Mouse (Mus musculus) liver, embryonic 13.5 days (tissue): ENCODE data around the gene Gnb1l. TPM values are rescaled to one million over a fixed set of nuclear protein-coding genes. Genes with fewer than 3 reads are reported as not detected.
A peak's percentile ranks its signal among the peaks of the same experiment; 100 is the strongest.

Experiments used
- ATAC-seq: fragments of 200-750 bp; cut with Nextera tagmentation; 2 replicates; pipeline ENCODE4 v1.8.0; 2017; ENCODE audit warnings: low read depth, mild to moderate bottlenecking, moderate number of reproducible peaks, moderate library complexity
- DNase-seq: peaks from one replicate; pipeline ENCODE4 v3.0.0; 2022
- H3K27ac ChIP-seq: fragments of 300-500 bp; sonication (generic); 2 replicates; pipeline ENCODE4 v1.5.1; 2015; ENCODE audit warnings: moderate library complexity, mild to moderate bottlenecking, inconsistent platforms
- H3K27me3 ChIP-seq: fragments of 300-500 bp; sonication (generic); 2 replicates; pipeline ENCODE4 v1.6.1; 2015; ENCODE audit warnings: mild to moderate bottlenecking, inconsistent platforms
- H3K36me3 ChIP-seq: fragments of 300-500 bp; sonication (generic); 2 replicates; pipeline ENCODE4 v1.6.1; 2015; ENCODE audit warnings: mild to moderate bottlenecking, inconsistent platforms
- H3K4me1 ChIP-seq: fragments of 300-500 bp; sonication (generic); replicated peaks from 2 replicates; pipeline ENCODE4 v1.6.1; 2015; ENCODE audit warnings: inconsistent platforms
- H3K4me2 ChIP-seq: fragments of 300-500 bp; sonication (generic); 2 replicates; pipeline ENCODE4 v1.6.1; 2015; ENCODE audit warnings: inconsistent platforms, mild to moderate bottlenecking, moderate library complexity
- H3K4me3 ChIP-seq: fragments of 300-500 bp; sonication (generic); replicated peaks from 2 replicates; pipeline ENCODE4 v1.5.1; 2015; ENCODE audit warnings: mild to moderate bottlenecking, inconsistent platforms
- H3K9ac ChIP-seq: fragments of 300-500 bp; sonication (generic); 2 replicates; pipeline ENCODE4 v1.6.1; 2015; ENCODE audit warnings: mild to moderate bottlenecking, inconsistent platforms
- H3K9me3 ChIP-seq: fragments of 300-500 bp; sonication (generic); replicated peaks from 2 replicates; pipeline ENCODE4 v1.6.1; 2016; ENCODE audit warnings: inconsistent platforms
- WGBS: fragments of 180-500 bp; shearing (Covaris S2); methylation state at CpG from one replicate; pipeline ENCODE4 v1.1.7; 2015; ENCODE audit not compliant: insufficient replicate concordance; 5-methylcytosine and 5-hydroxymethylcytosine counted together
- polyA plus RNA-seq: library from polyadenylated mRNA; unstranded; fragments of >200 nt; fragmentation: Nextera tagmentation; extraction: Ambion mirVana; gene quantifications from 2 replicates; pipeline ENCODE4 v1.2.1, GENCODE M21; 2015

Gene Gnb1l
- polyA plus RNA-seq, 1 experiment from 2014 or later = 14.9 TPM

- Histone ChIP-seq H3K4me2 (no peak overlapping the region), H3K9ac (no peak overlapping the region), H3K4me1 (peaks cover 32% of the 10 kb centered on the region), H3K9me3 (no peaks in the 10 kb centered on the region), H3K36me3 (no peaks in the 10 kb centered on the region), H3K27ac (no peak overlapping the region), H3K27me3 (peaks cover 98% of the 10 kb centered on the region), H3K4me3 (no peak overlapping the region)
- WGBS = 15% methylated on average over 9 of the region's 9 CpGs
- DNase-seq (no peak), ATAC-seq (no peak)
Observed at GRCm38 (mm10) chr16:18589080-18589621, 90.6 kb downstream of the Gnb1l start.

GRCm38 (mm10) chr16:18589804-18590790, 91.6 kb downstream of the Gnb1l start, which contains the start of gene Tbx1:
Gene Tbx1 (minus strand): TSS chr16:18590671.
- Histone ChIP-seq H3K36me3 (no peaks in the 10 kb centered on the region), H3K27ac (no peak within 1 kb of the TSS), H3K4me1 (peaks cover 32% of the 10 kb centered on the region), H3K4me3 (peak within 1 kb of the TSS; percentile 38), H3K4me2 (peak within 1 kb of the TSS; percentile 62), H3K27me3 (peaks cover 98% of the 10 kb centered on the region), H3K9me3 (no peaks in the 10 kb centered on the region), H3K9ac (no peak within 1 kb of the TSS)
- DNase-seq (no peak), ATAC-seq (no peak)
- 1% methylated on average over 47 of the region's 48 CpGs for WGBS

DNA sequence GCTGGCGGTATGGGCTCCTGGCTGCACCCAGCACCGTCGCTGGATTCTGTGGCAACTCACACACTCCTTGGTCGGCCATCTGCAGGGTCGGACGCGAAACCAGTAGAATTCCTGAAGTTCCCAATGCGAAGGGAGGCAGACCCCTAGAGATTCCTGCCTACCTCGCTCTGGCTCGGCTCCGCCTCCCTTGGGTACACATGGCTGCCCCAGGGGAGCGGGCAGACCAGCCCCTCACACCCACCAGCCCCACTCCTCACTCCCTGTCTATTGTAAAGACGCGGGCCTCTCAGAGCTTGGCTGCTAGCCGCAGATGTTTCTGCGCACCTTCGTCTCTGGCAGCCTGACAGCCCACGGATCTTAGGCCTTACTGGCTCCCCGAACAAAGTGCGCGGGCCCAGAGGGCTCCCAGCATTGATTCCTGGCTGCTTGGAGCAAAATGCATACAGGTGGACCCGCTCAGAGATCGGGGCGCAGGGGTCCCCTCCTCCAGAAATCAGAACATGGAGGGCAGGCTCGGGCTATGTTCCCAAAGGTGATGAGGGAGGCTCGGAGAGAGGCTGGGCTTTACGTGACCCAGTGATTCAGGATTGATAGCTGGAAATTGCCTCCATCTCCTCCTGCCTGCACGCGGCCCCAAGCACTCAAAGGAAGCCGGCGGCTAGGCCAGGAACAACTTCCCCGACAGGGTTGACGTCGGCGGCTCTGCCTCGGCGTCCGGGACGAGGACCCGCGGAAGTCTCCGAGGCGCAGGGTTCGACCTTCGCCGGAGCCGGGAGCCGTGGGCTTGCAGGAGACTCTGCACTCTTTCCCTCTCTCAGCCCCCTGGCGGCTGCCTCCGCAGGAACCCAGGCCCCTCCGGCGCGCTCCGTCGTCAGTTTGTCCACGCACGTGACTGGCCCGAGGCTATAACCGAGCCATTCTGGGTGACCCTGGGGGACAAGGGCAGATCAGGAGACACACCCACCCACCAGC, 92.8 kb downstream of the Gnb1l start:
- WGBS = 3% methylated on average over 59 of the region's 59 CpGs
- H3K9me3 ChIP-seq = no peaks in the 10 kb centered on the region
- H3K36me3 ChIP-seq = no peaks in the 10 kb centered on the region
- H3K4me3 ChIP-seq = peak overlapping the region; percentile 3; the same call in 1 of the 2 replicates
- DNase-seq (no peak), ATAC-seq (0 out of 2 replicates have a peak, but pooled peaks have one; percentile 16)
- H3K27ac ChIP-seq = no peak overlapping the region
- H3K27me3 ChIP-seq = peaks cover 95% of the 10 kb centered on the region
- H3K4me2 ChIP-seq = peak overlapping the region; percentile 33
- H3K4me1 ChIP-seq = peaks cover 28% of the 10 kb centered on the region
- no peak overlapping the region for H3K9ac ChIP-seq

DNA sequence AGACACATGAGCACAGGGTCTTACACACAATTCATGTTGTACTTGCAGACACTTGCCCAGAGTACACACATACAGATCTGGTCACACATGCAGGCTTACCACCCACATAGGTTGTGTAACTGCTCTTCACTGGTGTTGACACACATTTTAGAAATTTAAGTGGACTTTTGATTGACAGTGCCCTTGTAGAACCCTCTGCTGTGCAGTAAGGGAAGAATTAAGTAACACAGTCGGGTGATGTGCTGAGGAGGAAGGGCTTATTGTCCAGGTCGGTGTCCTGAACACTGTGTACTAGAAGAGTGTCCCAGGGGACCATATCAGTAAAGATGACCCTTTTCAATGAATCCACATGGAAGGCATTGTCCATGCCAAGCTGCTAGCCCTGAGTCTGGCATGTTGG, 95.4 kb downstream of the Gnb1l start:
- WGBS = 56% methylated on average over 2 of the region's 2 CpGs
- no peak overlapping the region for H3K27ac ChIP-seq
- DNase-seq (no peak), ATAC-seq (no peak)
- no peak overlapping the region for H3K4me2 ChIP-seq
- H3K9me3 ChIP-seq = no peaks in the 10 kb centered on the region
- no peak overlapping the region for H3K4me3 ChIP-seq
- no peaks in the 10 kb centered on the region for H3K36me3 ChIP-seq
- peaks cover 79% of the 10 kb centered on the region for H3K27me3 ChIP-seq
- H3K4me1 ChIP-seq = peaks cover 15% of the 10 kb centered on the region; the same call in 1 of the 2 replicates
- H3K9ac ChIP-seq = no peak overlapping the region

DNA sequence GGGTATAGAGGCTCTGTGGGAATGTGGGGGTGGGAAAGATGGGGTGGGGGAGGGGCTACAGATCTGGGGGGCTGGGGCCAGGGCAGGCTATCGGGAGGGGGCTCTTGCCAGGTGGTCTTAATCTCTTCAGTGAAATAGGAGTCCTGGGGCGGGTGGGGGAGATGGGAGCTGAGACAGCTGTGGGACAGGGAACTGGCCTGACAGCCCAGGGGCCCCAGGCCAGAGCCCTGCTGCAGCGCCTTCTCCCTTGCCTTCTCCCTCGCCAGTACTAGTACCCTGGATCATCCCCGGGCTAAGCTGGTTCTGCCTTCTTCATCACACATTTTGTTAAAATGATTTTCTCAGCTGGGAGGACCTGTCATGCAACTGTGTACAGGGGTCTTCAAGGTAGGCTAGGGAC, 97.7 kb downstream of the Gnb1l start:
- Histone ChIP-seq H3K9ac (no peak overlapping the region), H3K9me3 (no peaks in the 10 kb centered on the region), H3K27me3 (peaks cover 56% of the 10 kb centered on the region), H3K4me3 (no peak overlapping the region), H3K36me3 (no peaks in the 10 kb centered on the region), H3K4me2 (no peak overlapping the region), H3K27ac (no peak overlapping the region), H3K4me1 (peaks cover 5% of the 10 kb centered on the region; the same call in 1 of the 2 replicates)
- ATAC-seq (no peak), DNase-seq (no peak)
- WGBS = 54% methylated on average over 5 of the region's 5 CpGs

- WGBS = 11% methylated on average over 3 of the region's 3 CpGs
- DNase-seq (no peak), ATAC-seq (no peak)
- H3K4me2 ChIP-seq = no peak overlapping the region
- H3K27me3 ChIP-seq = peaks cover 41% of the 10 kb centered on the region
- no peaks in the 10 kb centered on the region for H3K36me3 ChIP-seq
- no peak overlapping the region for H3K4me3 ChIP-seq
- no peaks in the 10 kb centered on the region for H3K9me3 ChIP-seq
- no peaks in the 10 kb centered on the region for H3K4me1 ChIP-seq
- no peak overlapping the region for H3K27ac ChIP-seq
- no peak overlapping the region for H3K9ac ChIP-seq
Observed at GRCm38 (mm10) chr16:18598006-18598405, 99.5 kb downstream of the Gnb1l start.

DNA sequence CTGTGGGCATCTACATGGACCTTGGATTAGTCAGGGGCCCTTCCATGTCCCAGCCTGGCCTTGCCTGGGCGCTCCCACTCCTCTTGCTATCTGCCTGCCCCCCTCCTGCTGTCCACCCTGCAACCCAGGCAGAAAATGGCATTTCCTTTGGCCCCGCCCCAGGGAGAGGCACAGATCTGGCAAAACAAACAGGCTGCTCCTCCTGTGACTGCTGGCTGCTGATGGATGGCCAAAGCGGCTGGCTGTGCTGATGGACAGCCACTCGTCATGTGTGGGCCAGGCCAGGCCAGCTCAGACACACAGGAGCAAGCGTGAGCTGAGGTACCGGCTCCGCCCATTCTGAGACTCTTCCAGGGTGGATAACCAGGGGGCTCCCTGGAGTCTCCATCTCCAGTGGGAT, 102.9 kb downstream of the Gnb1l start:
- 63% methylated on average over 7 of the region's 7 CpGs for WGBS
- ATAC-seq = no peak

DNA sequence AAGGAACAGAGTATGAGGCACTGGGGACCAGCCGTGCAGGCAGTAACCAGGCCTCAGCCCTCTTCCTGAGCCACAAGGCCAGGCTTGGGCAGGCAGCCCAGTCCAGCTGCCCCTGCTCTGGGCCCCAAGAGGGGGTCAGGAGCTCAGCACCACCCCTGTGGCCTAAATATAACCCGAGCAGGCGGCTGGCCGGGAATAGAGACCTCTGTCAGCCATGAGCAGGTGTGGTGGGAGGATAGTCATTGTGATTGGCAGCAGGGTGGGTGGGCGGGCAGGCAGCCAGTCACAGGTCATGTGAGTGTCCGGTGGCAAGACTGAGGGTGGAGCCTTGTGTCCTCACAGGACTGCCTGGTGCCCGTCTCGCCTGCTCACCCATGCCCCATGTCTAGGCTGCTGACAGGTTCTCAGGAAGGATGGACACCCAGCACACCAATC, 105.8 kb downstream of the Gnb1l start:
- no peak overlapping the region for H3K9ac ChIP-seq
- WGBS = 51% methylated on average over 8 of the region's 8 CpGs
- 0 out of 2 replicates have a peak, but pooled peaks have one; percentile 7 for ATAC-seq

More for the DNA sequence above, 102.9 kb downstream of the Gnb1l start:
- Histone ChIP-seq H3K36me3 (no peaks in the 10 kb centered on the region), H3K4me2 (no peak overlapping the region), H3K27me3 (peaks cover 21% of the 10 kb centered on the region), H3K9me3 (no peaks in the 10 kb centered on the region), H3K27ac (no peak overlapping the region), H3K4me1 (0 out of 2 replicates have a peak, but pooled peaks cover 2% of the 10 kb centered on the region), H3K9ac (no peak overlapping the region), H3K4me3 (no peak overlapping the region)
- no peak for DNase-seq

GRCm38 (mm10) chr16:18605705-18606104, 107.2 kb downstream of the Gnb1l start:
- DNase-seq (no peak), ATAC-seq (no peak)
- Histone ChIP-seq H3K36me3 (no peaks in the 10 kb centered on the region), H3K4me3 (no peak overlapping the region), H3K4me1 (0 out of 2 replicates have a peak, but pooled peaks cover 2% of the 10 kb centered on the region), H3K27ac (no peak overlapping the region), H3K9me3 (no peaks in the 10 kb centered on the region), H3K27me3 (peaks cover 49% of the 10 kb centered on the region), H3K9ac (no peak overlapping the region), H3K4me2 (no peak overlapping the region)
- WGBS = 68% methylated on average over 5 of the region's 5 CpGs

More for the DNA sequence above, 105.8 kb downstream of the Gnb1l start:
- Histone ChIP-seq H3K27me3 (peaks cover 35% of the 10 kb centered on the region), H3K9me3 (no peaks in the 10 kb centered on the region), H3K4me1 (0 out of 2 replicates have a peak, but pooled peaks cover 2% of the 10 kb centered on the region), H3K4me3 (no peak overlapping the region), H3K4me2 (no peak overlapping the region), H3K36me3 (no peaks in the 10 kb centered on the region), H3K27ac (no peak overlapping the region)
- DNase-seq = no peak

GRCm38 (mm10) chr16:18608226-18608625, 109.7 kb downstream of the Gnb1l start:
- H3K9me3 ChIP-seq = no peaks in the 10 kb centered on the region
- ATAC-seq (no peak), DNase-seq (no peak)
- no peak overlapping the region for H3K27ac ChIP-seq
- no peak overlapping the region for H3K9ac ChIP-seq
- H3K27me3 ChIP-seq = peaks cover 65% of the 10 kb centered on the region
- no peaks in the 10 kb centered on the region for H3K36me3 ChIP-seq
- H3K4me2 ChIP-seq = no peak overlapping the region
- whole genome bisulfite sequencing = 13% methylated on average over 11 of the region's 11 CpGs
- no peak overlapping the region for H3K4me3 ChIP-seq
- 0 out of 2 replicates have a peak, but pooled peaks cover 2% of the 10 kb centered on the region for H3K4me1 ChIP-seq
